Mouse (Mus musculus) myocyte (in vitro differentiated cells): Measurements from ENCODE around the gene Gm20388. TPM values are rescaled to one million over a fixed set of nuclear protein-coding genes. Genes with fewer than 3 reads are reported as not detected.

Experiments
- H3K27me3 ChIP-seq: one replicate; pipeline ENCODE4 v1.6.1; 2011; ENCODE audit not compliant: control insufficient read depth, insufficient read depth, insufficient read length
- H3K36me3 ChIP-seq: one replicate; pipeline ENCODE4 v1.6.1; 2011; ENCODE audit not compliant: control insufficient read depth, insufficient read depth
- H3K4me2 ChIP-seq: one replicate; pipeline ENCODE4 v1.6.1; 2011; ENCODE audit warnings: low read depth, control low read depth
- H3K4me3 ChIP-seq: one replicate; pipeline ENCODE4 v1.5.1; 2011; ENCODE audit warnings: mild to moderate bottlenecking, control low read depth, moderate library complexity
- H3K79me2 ChIP-seq: one replicate; pipeline ENCODE4 v1.6.1; 2011; ENCODE audit not compliant: control insufficient read depth, insufficient read depth
- H3ac ChIP-seq: one replicate; pipeline ENCODE4 v1.6.1; 2011; ENCODE audit not compliant: control insufficient read depth, insufficient read length
- CEBPB ChIP-seq: IDR thresholded peaks from 2 replicates; pipeline ENCODE4 v1.6.1; 2011; ENCODE audit warnings: mild to moderate bottlenecking, moderate library complexity; ENCODE audit not compliant: poor library complexity, insufficient read depth, severe bottlenecking
- E2F4 ChIP-seq: IDR thresholded peaks from one replicate; pipeline ENCODE4 v1.6.1; 2011; ENCODE audit warnings: mild to moderate bottlenecking, control low read depth, moderate library complexity; ENCODE audit not compliant: insufficient read depth
- MAX ChIP-seq: IDR thresholded peaks from one replicate; pipeline ENCODE4 v1.6.1; 2011; ENCODE audit warnings: low read depth, mild to moderate bottlenecking, control low read depth
- MYOD1 ChIP-seq, 3 experiments: IDR thresholded peaks; one replicate each; pipeline ENCODE4 v1.6.1; 2011; ENCODE audit warnings: control low read depth in 2 of 3, low read depth in 2 of 3, mild to moderate bottlenecking in 2 of 3, moderate library complexity in 1 of 3; ENCODE audit not compliant: insufficient read length in 2 of 3, control insufficient read depth in 1 of 3
- MYOG ChIP-seq, 3 experiments: IDR thresholded peaks; one replicate each; pipeline ENCODE4 v1.6.1; 2011; ENCODE audit warnings: control low read depth in 2 of 3, low read depth in 2 of 3, mild to moderate bottlenecking in 2 of 3; ENCODE audit not compliant: insufficient read length in 2 of 3, control insufficient read depth in 1 of 3, insufficient read depth in 1 of 3
- POLR2A ChIP-seq: IDR thresholded peaks from one replicate; pipeline ENCODE4 v1.6.1; 2011; ENCODE audit warnings: low read depth, mild to moderate bottlenecking, control low read depth, moderate library complexity; ENCODE audit not compliant: insufficient read length
- POLR2AphosphoS2 ChIP-seq: IDR thresholded peaks from one replicate; pipeline ENCODE4 v1.6.1; 2011; ENCODE audit warnings: low read depth, control low read depth; ENCODE audit not compliant: insufficient read length
- REST ChIP-seq: IDR thresholded peaks from one replicate; pipeline ENCODE4 v1.6.1; 2011; ENCODE audit warnings: mild to moderate bottlenecking, control low read depth, moderate library complexity; ENCODE audit not compliant: insufficient read depth, insufficient read length
- SRF ChIP-seq: IDR thresholded peaks from one replicate; pipeline ENCODE4 v1.6.1; 2011; ENCODE audit warnings: low read depth; ENCODE audit not compliant: control insufficient read depth, insufficient read length
- TCF12 ChIP-seq: IDR thresholded peaks from one replicate; pipeline ENCODE4 v1.6.1; 2011; ENCODE audit warnings: mild to moderate bottlenecking, control low read depth; ENCODE audit not compliant: poor library complexity, insufficient read depth, severe bottlenecking
- TCF3 ChIP-seq: IDR thresholded peaks from one replicate; pipeline ENCODE4 v1.6.1; 2011; ENCODE audit warnings: low read depth, control low read depth; ENCODE audit not compliant: insufficient read length
- USF1 ChIP-seq: IDR thresholded peaks from one replicate; pipeline ENCODE4 v1.6.1; 2011; ENCODE audit warnings: low read depth, mild to moderate bottlenecking, control low read depth, moderate library complexity
- polyA plus RNA-seq: library from polyadenylated mRNA; unstranded; fragments of >200 nt; fragmentation: generic; extraction: Trizol; gene quantifications from one replicate; pipeline ENCODE4 v1.2.1, GENCODE M21; 2012; ENCODE audit warnings: missing spikeins

The Gm20388 gene
- polyA plus RNA-seq, 1 experiment = 15.3 TPM

DNA sequence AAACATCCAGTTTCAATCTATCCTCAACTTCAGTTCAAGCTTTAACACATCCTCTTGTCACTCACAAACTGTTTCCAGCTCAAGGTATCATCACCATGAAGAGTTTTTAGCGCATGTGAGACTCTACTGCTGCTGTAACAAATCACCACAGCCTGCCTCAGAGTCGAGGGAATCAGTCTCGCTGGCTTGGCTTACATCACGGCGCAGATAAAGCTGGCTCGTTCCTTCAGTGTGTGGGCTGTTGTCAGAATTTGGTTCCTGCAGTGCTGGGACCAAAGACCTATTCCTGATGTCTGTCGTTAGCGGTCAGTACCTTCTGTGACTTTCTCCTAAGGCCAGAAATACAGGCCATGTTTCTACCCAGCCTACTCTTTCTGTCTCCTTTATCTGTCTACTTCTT is 2986.6 kb downstream of the Gm20388 start:
- no peak overlapping the region for H3ac ChIP-seq
- no peaks in the 10 kb centered on the region for H3K27me3 ChIP-seq
- no peak for TF ChIP-seq TCF3
- TF ChIP-seq REST = no peak
- no peak for TF ChIP-seq SRF
- TF ChIP-seq MYOD1 (IDR thresholded peaks at IDR 0.05; ENCODE audit: control insufficient read depth in 1 of 3, insufficient read length in 2 of 3, low read depth in 2 of 3) = no peak
- TF ChIP-seq CEBPB = no peak
- no peak for TF ChIP-seq POLR2A
- no peak for TF ChIP-seq USF1
- peaks cover 26% of the 10 kb centered on the region for H3K79me2 ChIP-seq
- H3K4me2 ChIP-seq = no peak overlapping the region
- H3K4me3 ChIP-seq = no peak overlapping the region
- peaks cover 65% of the 10 kb centered on the region for H3K36me3 ChIP-seq

DNA sequence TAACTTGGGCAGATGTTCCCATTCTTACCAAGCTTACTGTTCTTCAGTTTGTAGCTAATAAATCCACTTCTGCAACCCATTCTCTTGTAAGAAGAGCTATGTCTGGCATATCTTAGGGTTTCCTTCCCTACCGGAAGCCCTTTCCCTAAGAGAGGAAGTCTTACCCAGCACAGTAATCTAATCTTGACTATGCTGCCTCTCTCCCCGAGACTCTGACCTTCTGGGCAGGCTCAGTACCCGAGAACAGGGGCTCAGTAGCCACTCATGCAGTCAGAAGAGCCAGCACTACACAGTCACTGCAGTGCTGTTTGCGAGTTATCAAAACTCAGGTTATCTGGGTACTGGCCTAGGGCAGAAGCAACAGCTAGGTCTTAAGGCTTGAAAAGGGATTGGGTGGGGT is 2987.4 kb downstream of the Gm20388 start:
- no peak overlapping the region for H3ac ChIP-seq
- no peak for TF ChIP-seq TCF12
- no peak for TF ChIP-seq USF1
- no peak for TF ChIP-seq REST
- no peak for TF ChIP-seq TCF3
- no peak for TF ChIP-seq POLR2A
- TF ChIP-seq POLR2AphosphoS2 = no peak
- TF ChIP-seq MAX = no peak
- no peak for TF ChIP-seq SRF
- TF ChIP-seq MYOD1 (IDR thresholded peaks at IDR 0.05; ENCODE audit: control insufficient read depth in 1 of 3, insufficient read length in 2 of 3, low read depth in 2 of 3) = no peak
- TF ChIP-seq E2F4 = no peak
- TF ChIP-seq CEBPB = no peak
- TF ChIP-seq MYOG (IDR thresholded peaks at IDR 0.05; ENCODE audit: control insufficient read depth in 1 of 3, insufficient read depth in 1 of 3, insufficient read length in 2 of 3, low read depth in 2 of 3) = no peak
- H3K36me3 ChIP-seq = peaks cover 62% of the 10 kb centered on the region
- peaks cover 34% of the 10 kb centered on the region for H3K79me2 ChIP-seq
- H3K27me3 ChIP-seq = no peaks in the 10 kb centered on the region
- H3K4me2 ChIP-seq = no peak overlapping the region
- no peak overlapping the region for H3K4me3 ChIP-seq

DNA sequence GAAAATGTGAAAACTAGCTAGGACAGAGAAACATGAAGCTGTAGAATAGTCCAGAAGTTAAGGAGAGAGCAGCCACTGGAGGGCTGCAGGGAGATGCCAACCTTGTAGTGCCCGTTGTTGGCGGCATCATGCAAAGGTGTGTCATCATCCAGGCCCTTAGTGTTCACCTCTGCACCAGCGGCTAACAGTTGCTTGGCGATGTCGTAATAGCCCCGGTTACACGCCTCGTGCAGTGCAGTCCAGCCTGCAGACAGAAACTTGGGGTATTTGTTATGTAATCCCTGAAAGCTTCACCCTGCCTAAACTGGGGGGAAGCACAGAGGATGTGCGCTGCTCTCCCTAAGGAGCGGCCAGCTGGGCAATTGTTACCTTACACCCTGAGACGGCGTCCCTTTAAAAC is 2987.8 kb downstream of the Gm20388 start:
- H3K4me2 ChIP-seq = no peak overlapping the region
- H3K36me3 ChIP-seq = peaks cover 58% of the 10 kb centered on the region
- H3K4me3 ChIP-seq = no peak overlapping the region
- H3K27me3 ChIP-seq = no peaks in the 10 kb centered on the region
- H3ac ChIP-seq = no peak overlapping the region
- H3K79me2 ChIP-seq = peaks cover 39% of the 10 kb centered on the region
- TF ChIP-seq REST (no peak), CEBPB (no peak), TCF3 (no peak), MYOD1 (IDR thresholded peaks at IDR 0.05; ENCODE audit: control insufficient read depth in 1 of 3, insufficient read length in 2 of 3, low read depth in 2 of 3) (no peak), MAX (no peak), MYOG (IDR thresholded peaks at IDR 0.05; ENCODE audit: control insufficient read depth in 1 of 3, insufficient read depth in 1 of 3, insufficient read length in 2 of 3, low read depth in 2 of 3) (no peak), E2F4 (no peak), POLR2A (no peak), TCF12 (no peak), USF1 (no peak), POLR2AphosphoS2 (no peak), SRF (no peak)

DNA sequence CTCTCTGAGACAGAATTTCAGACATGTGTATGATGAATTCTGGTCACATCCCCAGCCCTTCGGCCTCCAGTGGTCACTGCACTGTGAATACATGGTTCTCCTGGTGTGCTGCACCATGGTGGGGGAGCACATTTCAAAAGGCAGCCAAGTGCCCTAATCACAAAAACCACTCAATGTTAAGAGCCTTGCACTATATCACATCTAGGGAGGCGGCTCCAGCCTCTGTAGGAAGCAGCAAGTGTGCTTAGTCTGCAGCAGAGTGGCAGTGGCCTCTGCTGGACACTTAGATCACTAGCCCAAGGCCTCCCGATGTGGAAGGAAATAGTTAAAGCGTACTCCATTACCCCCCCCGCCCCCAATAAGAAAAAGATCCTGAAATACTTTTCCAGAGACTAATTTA is 2988.4 kb downstream of the Gm20388 start:
- peaks cover 52% of the 10 kb centered on the region for H3K36me3 ChIP-seq
- H3K79me2 ChIP-seq = peaks cover 45% of the 10 kb centered on the region
- no peak overlapping the region for H3K4me2 ChIP-seq
- no peak overlapping the region for H3ac ChIP-seq
- TF ChIP-seq POLR2A (no peak), POLR2AphosphoS2 (no peak), USF1 (no peak), REST (no peak)
- H3K4me3 ChIP-seq = no peak overlapping the region
- H3K27me3 ChIP-seq = no peaks in the 10 kb centered on the region

DNA sequence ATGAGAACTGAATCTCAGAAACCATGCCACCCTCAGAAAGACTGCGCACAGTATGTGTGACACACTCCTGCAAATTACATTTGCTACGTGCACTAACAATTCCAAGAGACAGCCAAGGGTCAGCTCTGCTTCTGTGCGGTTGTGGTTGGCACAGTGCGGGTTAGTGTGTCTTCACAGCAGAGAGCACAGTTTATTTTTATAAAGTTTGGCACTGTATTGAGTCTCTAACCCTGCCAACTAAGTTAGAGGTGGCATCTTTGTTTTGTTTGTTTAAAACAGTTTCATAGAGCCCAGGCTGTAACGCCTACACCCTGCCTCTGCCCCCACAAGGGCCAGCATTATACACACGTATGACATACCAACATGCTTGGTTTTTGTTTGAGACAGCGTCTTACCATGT is 2990.8 kb downstream of the Gm20388 start:
- no peak overlapping the region for H3ac ChIP-seq
- H3K27me3 ChIP-seq = no peaks in the 10 kb centered on the region
- peaks cover 56% of the 10 kb centered on the region for H3K79me2 ChIP-seq
- H3K4me3 ChIP-seq = no peak overlapping the region
- H3K4me2 ChIP-seq = no peak overlapping the region
- TF ChIP-seq USF1 = no peak
- TF ChIP-seq CEBPB = no peak
- no peak for TF ChIP-seq TCF3
- TF ChIP-seq MAX = no peak
- TF ChIP-seq TCF12 = no peak
- no peak for TF ChIP-seq REST
- no peak for TF ChIP-seq SRF
- TF ChIP-seq E2F4 = no peak
- no peak for TF ChIP-seq POLR2A
- no peak for TF ChIP-seq MYOD1 (IDR thresholded peaks at IDR 0.05; ENCODE audit: control insufficient read depth in 1 of 3, insufficient read length in 2 of 3, low read depth in 2 of 3)
- no peak for TF ChIP-seq MYOG (IDR thresholded peaks at IDR 0.05; ENCODE audit: control insufficient read depth in 1 of 3, insufficient read depth in 1 of 3, insufficient read length in 2 of 3, low read depth in 2 of 3)
- TF ChIP-seq POLR2AphosphoS2 = no peak
- peaks cover 29% of the 10 kb centered on the region for H3K36me3 ChIP-seq
